Mouse (Mus musculus) liver, adult 2 months (tissue): Measurements from ENCODE around the gene C2cd2l. TPM values are rescaled to one million over a fixed set of nuclear protein-coding genes. Genes with fewer than 3 reads are reported as not detected.
"Not testable (repeated sequence)": the region's sequence is repeated elsewhere in the genome, so short reads cannot be mapped to it uniquely, and the experiment has no call there.

Experiments used
- DNase-seq: peaks from one replicate; pipeline ENCODE4 v3.0.0-alpha.2; 2011; ENCODE audit warnings: low read depth, low spot score; ENCODE audit errors: extremely low read depth
- H3K27ac ChIP-seq: fragments of 200-500 bp; replicated peaks from 2 replicates; pipeline ENCODE4 v1.5.1; 2012; ENCODE audit warnings: low read depth, mild to moderate bottlenecking, control low read depth, inconsistent platforms, low read length; ENCODE audit not compliant: insufficient read depth
- H3K27me3 ChIP-seq: fragments of 200-500 bp; 2 replicates; pipeline ENCODE4 v1.6.1; 2012; ENCODE audit warnings: mild to moderate bottlenecking, moderate library complexity, low read length, inconsistent platforms; ENCODE audit not compliant: control insufficient read depth, insufficient read depth
- H3K36me3 ChIP-seq: fragments of 200-500 bp; 2 replicates; pipeline ENCODE4 v1.6.1; 2012; ENCODE audit warnings: low read length, inconsistent platforms; ENCODE audit not compliant: control insufficient read depth, insufficient read depth
- H3K4me1 ChIP-seq: fragments of 200-500 bp; 2 replicates; pipeline ENCODE4 v1.6.1; 2011; ENCODE audit warnings: low read length; ENCODE audit not compliant: control insufficient read depth, insufficient read depth
- H3K4me3 ChIP-seq: fragments of 200-500 bp; 2 replicates; pipeline ENCODE4 v1.5.1; 2011; ENCODE audit warnings: low read depth, mild to moderate bottlenecking, control low read depth, low read length, moderate library complexity; ENCODE audit not compliant: insufficient read depth
- H3K79me2 ChIP-seq: fragments of 200-500 bp; 2 replicates; pipeline ENCODE4 v1.6.1; 2012; ENCODE audit warnings: inconsistent platforms, mild to moderate bottlenecking, low read length, moderate library complexity; ENCODE audit not compliant: control insufficient read depth, insufficient read depth
- H3K9ac ChIP-seq: fragments of 200-500 bp; 2 replicates; pipeline ENCODE4 v1.6.1; 2012; ENCODE audit warnings: low read depth, mild to moderate bottlenecking, control low read depth, inconsistent platforms, low read length
- CTCF ChIP-seq: fragments of 200-500 bp; IDR thresholded peaks from 2 replicates; pipeline ENCODE4 v1.5.1; 2011; ENCODE audit warnings: low read depth, low read length, control low read depth
- POLR2A ChIP-seq: fragments of 200-500 bp; IDR thresholded peaks from 2 replicates; pipeline ENCODE4 v1.6.1; 2011; ENCODE audit warnings: low read length, control low read depth; ENCODE audit not compliant: insufficient read depth; ENCODE audit errors: extremely low read depth
- WGBS: fragments of 180-500 bp; shearing (Covaris S2); methylation state at CpG from one replicate; pipeline ENCODE4 v1.1.7; 2018; 5-methylcytosine and 5-hydroxymethylcytosine counted together
- polyA plus RNA-seq: library from polyadenylated mRNA; depleted of rRNA; stranded (reverse); fragments of >200 nt; gene quantifications from 2 replicates; pipeline ENCODE4 v1.2.3, GENCODE M21; 2012
- total RNA-seq: library from RNA; depleted of rRNA; stranded (reverse); fragments of >200 nt; gene quantifications from 2 replicates; pipeline ENCODE4 v1.2.3, GENCODE M21; 2014

C2cd2l gene
- total and polyA plus RNA-seq, 2 experiments, result 5.2 to 60.9 TPM

DNA sequence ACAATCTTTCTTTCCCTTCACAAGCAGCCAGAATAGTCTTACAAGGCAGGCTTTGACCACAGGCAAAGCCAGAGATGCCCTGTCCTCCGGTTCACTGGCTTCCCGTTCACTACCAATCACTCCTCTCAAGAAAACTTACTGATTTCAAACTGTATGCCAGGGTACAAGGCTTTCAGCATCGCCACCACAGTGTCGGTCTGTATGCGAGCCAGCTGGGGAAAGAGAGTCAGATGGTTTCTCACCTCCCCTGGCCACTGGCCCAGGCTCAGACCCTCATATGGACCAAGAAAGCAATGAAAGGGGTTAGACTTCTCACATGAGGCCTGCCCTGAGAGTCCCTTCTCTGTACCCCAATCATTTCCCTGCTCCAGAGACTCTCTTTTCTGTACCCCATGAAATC, 21.4 kb upstream of the C2cd2l start:
- 0 out of 2 replicates have a peak, but pooled peaks cover 3% of the 10 kb centered on the region for H3K36me3 ChIP-seq
- no peak for DNase-seq
- TF ChIP-seq CTCF, result no peak
- no peaks in the 10 kb centered on the region for H3K27me3 ChIP-seq
- H3K27ac ChIP-seq, result no peak overlapping the region
- H3K4me3 ChIP-seq, result no peak overlapping the region
- peaks cover 13% of the 10 kb centered on the region for H3K4me1 ChIP-seq
- peaks cover 14% of the 10 kb centered on the region; the same call in 1 of the 2 replicates for H3K79me2 ChIP-seq
- 97% methylated on average over 5 of the region's 5 CpGs for WGBS
- no peak overlapping the region for H3K9ac ChIP-seq

GRCm38 (mm10) chr9:44338574-44338973, 18.5 kb upstream of the C2cd2l start:
- Histone ChIP-seq H3K79me2 (peaks cover 14% of the 10 kb centered on the region; the same call in 1 of the 2 replicates), H3K27me3 (no peaks in the 10 kb centered on the region), H3K4me1 (peaks cover 16% of the 10 kb centered on the region), H3K36me3 (0 out of 2 replicates have a peak, but pooled peaks cover 3% of the 10 kb centered on the region), H3K9ac (no peak overlapping the region), H3K4me3 (no peak overlapping the region), H3K27ac (no peak overlapping the region)
- WGBS, result 88% methylated on average over 5 of the region's 5 CpGs
- no peak for DNase-seq
- TF ChIP-seq CTCF (no peak), POLR2A (no peak)

GRCm38 (mm10) chr9:44337436-44338169, 17.5 kb upstream of the C2cd2l start:
- TF ChIP-seq POLR2A, result no peak
- Histone ChIP-seq H3K27ac (no peak overlapping the region), H3K9ac (no peak overlapping the region), H3K79me2 (peaks cover 9% of the 10 kb centered on the region; the same call in 1 of the 2 replicates), H3K27me3 (no peaks in the 10 kb centered on the region), H3K36me3 (peaks cover 13% of the 10 kb centered on the region; the same call in 1 of the 2 replicates), H3K4me3 (no peak overlapping the region), H3K4me1 (peaks cover 10% of the 10 kb centered on the region)
- DNase-seq, result no peak
- WGBS, result 91% methylated on average over 9 of the region's 9 CpGs

- Histone ChIP-seq H3K4me1 (peaks cover 6% of the 10 kb centered on the region), H3K79me2 (0 out of 2 replicates have a peak, but pooled peaks cover 4% of the 10 kb centered on the region), H3K4me3 (no peak overlapping the region), H3K36me3 (peaks cover 15% of the 10 kb centered on the region; the same call in 1 of the 2 replicates), H3K9ac (no peak overlapping the region), H3K27ac (no peak overlapping the region), H3K27me3 (no peaks in the 10 kb centered on the region)
- 91% methylated on average over 3 of the region's 3 CpGs for WGBS
- no peak for TF ChIP-seq CTCF
- TF ChIP-seq POLR2A, result no peak
- no peak for DNase-seq
Observed at GRCm38 (mm10) chr9:44336964-44337363, 16.9 kb upstream of the C2cd2l start.

DNA sequence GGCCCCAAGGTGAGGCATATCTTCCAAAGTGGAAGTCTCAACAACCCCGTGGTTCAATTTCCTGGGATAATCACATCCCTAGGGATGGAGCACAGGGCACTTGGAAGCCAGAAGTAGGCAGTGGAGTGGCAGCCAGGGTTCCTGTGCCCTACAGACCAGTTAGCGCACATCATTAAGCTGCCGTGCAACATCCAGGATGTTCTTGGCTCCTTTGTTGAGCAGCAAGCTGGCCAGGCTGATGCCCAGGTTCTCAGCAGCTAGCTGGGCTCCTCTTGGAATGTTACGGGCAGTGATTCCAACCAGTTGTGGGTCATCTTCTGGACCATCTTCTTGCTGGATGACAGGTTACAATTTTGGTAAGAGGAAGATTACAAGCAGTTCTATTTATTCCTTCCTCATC, 16.4 kb upstream of the C2cd2l start:
- peaks cover 20% of the 10 kb centered on the region; the same call in 1 of the 2 replicates for H3K36me3 ChIP-seq
- H3K27me3 ChIP-seq, H3K27ac ChIP-seq, H3K4me1 ChIP-seq, H3K4me3 ChIP-seq, H3K9ac ChIP-seq, DNase-seq, H3K79me2 ChIP-seq: not testable (repeated sequence)
- WGBS, result 53% methylated on average over 4 of the region's 4 CpGs

DNA sequence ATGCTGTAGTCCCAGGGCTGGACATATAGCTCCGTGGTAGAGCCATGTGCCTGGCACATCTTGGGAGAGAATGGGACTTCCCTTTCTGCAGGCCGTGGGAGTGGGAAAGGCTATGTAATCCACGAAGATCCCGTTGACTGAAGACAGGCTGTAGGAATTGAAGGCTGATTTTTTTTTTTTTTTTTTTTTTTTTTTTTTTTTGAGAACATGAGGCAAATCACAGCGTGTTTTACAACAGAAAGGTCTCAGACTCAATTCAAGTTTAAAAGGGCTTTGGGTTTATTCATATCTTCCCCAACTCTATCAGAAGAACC, 16.0 kb upstream of the C2cd2l start:
- H3K9ac ChIP-seq, result peak overlapping the region; percentile 55; the same call in 1 of the 2 replicates
- H3K4me1 ChIP-seq, result peaks cover 6% of the 10 kb centered on the region
- no peaks in the 10 kb centered on the region; the same call in 1 of the 2 replicates for H3K79me2 ChIP-seq
- no peak overlapping the region for H3K27ac ChIP-seq
- 16% methylated on average over 5 of the region's 5 CpGs for WGBS
- no peak for DNase-seq
- peaks cover 21% of the 10 kb centered on the region; the same call in 1 of the 2 replicates for H3K36me3 ChIP-seq
- TF ChIP-seq CTCF (no peak), POLR2A (no peak)
- no peaks in the 10 kb centered on the region for H3K27me3 ChIP-seq
- no peak overlapping the region for H3K4me3 ChIP-seq
